Mouse (Mus musculus): ENCODE results near the gene Trak1.

DNA sequence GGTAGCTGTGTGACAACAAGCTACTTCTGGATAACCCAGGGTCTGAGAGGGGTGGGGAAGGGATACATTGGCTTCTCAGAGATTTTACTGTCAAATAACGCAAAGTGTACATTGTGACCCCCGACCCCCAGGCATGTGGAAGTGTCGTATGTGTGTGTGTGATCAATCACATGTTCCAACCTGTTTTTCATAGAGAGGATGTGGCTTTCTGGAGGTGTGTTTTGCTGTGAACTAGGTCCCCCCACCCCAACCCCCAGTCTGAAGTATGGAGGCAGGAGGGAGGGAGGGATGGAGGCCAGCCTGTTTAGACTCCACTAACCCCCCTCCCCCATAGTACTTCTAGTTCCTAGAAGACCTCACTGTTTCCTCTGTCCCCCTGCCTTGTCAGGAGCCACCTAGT, 157.6 kb downstream of the Trak1 start:
- TF ChIP-seq CTCF (IDR thresholded peaks at IDR 0.05; ENCODE audit: borderline replicate concordance, insufficient read depth, low read depth, low read length), result no peak
- TF ChIP-seq POLR2A (IDR thresholded peaks at IDR 0.05; ENCODE audit: borderline replicate concordance, insufficient read depth, low read length), result no peak

Data from cerebellum, adult 2 months (tissue).